Mouse (Mus musculus) G1E (cell line): ENCODE measurements at regions not wholly inside any gene's neighbourhood (a gene's known extent, or its start where the extent isn't known, plus 50 kb on each side); places are given as distances from the start of the nearest gene placed in this dataset.

Source experiments
- ATAC-seq: 2 replicates; pipeline ENCODE4 v1.8.0; 2016; ENCODE audit warnings: mild to moderate bottlenecking; ENCODE audit not compliant: insufficient number of reproducible peaks, poor library complexity, low FRiP score, severe bottlenecking; ENCODE audit errors: extremely low read depth
- DNase-seq: peaks from one replicate; pipeline ENCODE4 v3.0.0; 2012; ENCODE audit warnings: low spot score
- H3K27me3 ChIP-seq: 2 replicates; pipeline ENCODE4 v1.6.1; 2012; ENCODE audit warnings: mild to moderate bottlenecking, low read length, inconsistent platforms; ENCODE audit not compliant: insufficient read depth
- H3K36me3 ChIP-seq: replicated peaks from 2 replicates; pipeline ENCODE3; 2012; ENCODE audit warnings: mild to moderate bottlenecking, inconsistent platforms
- H3K4me1 ChIP-seq: 2 replicates; pipeline ENCODE4 v1.6.1; 2012; ENCODE audit warnings: low read depth, low read length, inconsistent platforms, mixed read lengths; ENCODE audit not compliant: insufficient read depth
- H3K4me3 ChIP-seq: 2 replicates; pipeline ENCODE4 v1.5.1; 2012; ENCODE audit warnings: low read depth, mild to moderate bottlenecking, inconsistent platforms, low read length, moderate library complexity, mixed read lengths
- H3K9me3 ChIP-seq: replicated peaks from 2 replicates; pipeline ENCODE4 v1.6.1; 2012; ENCODE audit warnings: inconsistent platforms
- CTCF ChIP-seq: IDR thresholded peaks from 2 replicates; pipeline ENCODE4 v1.5.1; 2012; ENCODE audit warnings: low read depth, low read length, inconsistent platforms, mixed read lengths
- GATA1 ChIP-seq: IDR thresholded peaks from 2 replicates; pipeline ENCODE4 v1.6.1; 2012; ENCODE audit warnings: borderline replicate concordance, low read length, inconsistent platforms, mixed read lengths
- GATA2 ChIP-seq: IDR thresholded peaks from 2 replicates; pipeline ENCODE4 v1.6.1; 2012; ENCODE audit warnings: low read depth, low read length, inconsistent platforms, borderline replicate concordance
- POLR2AphosphoS5 ChIP-seq: IDR thresholded peaks from 2 replicates; pipeline ENCODE4 v1.6.1; 2012; ENCODE audit warnings: low read depth, low read length, inconsistent platforms; ENCODE audit not compliant: insufficient replicate concordance
- TAL1 ChIP-seq: conservative IDR thresholded peaks from 2 replicates; pipeline ENCODE4 v1.6.1; 2012; ENCODE audit warnings: low read depth, low read length, inconsistent platforms, mixed read lengths

GRCm38 (mm10) chr9:98791709-98792108 lies 50.6 kb upstream of the Prr23a1 start:
- Histone ChIP-seq H3K4me3 (no peak overlapping the region), H3K36me3 (no peaks in the 10 kb centered on the region), H3K27me3 (no peaks in the 10 kb centered on the region), H3K9me3 (peaks cover 16% of the 10 kb centered on the region), H3K4me1 (no peaks in the 10 kb centered on the region)
- no peak for DNase-seq
- no peak for ATAC-seq
- TF ChIP-seq TAL1: no peak
- TF ChIP-seq CTCF: no peak
- TF ChIP-seq GATA2: no peak

GRCm38 (mm10) chr9:98773651-98774185 lies 68.6 kb upstream of the Prr23a1 start:
- peaks cover 30% of the 10 kb centered on the region for H3K9me3 ChIP-seq
- H3K4me1 ChIP-seq: no peaks in the 10 kb centered on the region
- no peaks in the 10 kb centered on the region for H3K36me3 ChIP-seq
- DNase-seq (no peak), ATAC-seq (no peak)
- H3K4me3 ChIP-seq: no peak overlapping the region
- no peaks in the 10 kb centered on the region for H3K27me3 ChIP-seq
- TF ChIP-seq GATA2 (no peak), CTCF (no peak), TAL1 (no peak), POLR2AphosphoS5 (no peak), GATA1 (no peak)

DNA sequence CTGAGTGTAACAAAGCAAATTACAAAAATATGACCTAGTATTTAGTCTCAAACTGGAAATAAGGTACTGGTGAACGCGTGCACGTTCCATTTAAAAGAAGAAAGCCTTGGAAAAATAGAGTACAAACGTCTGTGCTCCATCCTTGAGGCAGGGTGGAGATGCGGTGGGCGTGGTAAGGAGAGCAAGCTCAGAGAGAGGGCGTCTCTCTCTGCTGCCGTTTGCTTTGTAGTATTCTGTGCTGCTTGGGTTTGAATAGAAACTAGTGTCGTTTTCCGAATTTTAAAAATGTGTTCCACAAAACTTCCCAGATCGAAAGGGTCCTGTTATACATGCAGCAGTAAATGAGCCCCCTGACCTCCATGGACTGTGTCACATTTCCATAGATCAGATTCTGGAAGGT lies 69.1 kb upstream of the Prr23a1 start:
- peaks cover 25% of the 10 kb centered on the region for H3K9me3 ChIP-seq
- H3K4me1 ChIP-seq: no peaks in the 10 kb centered on the region
- TF ChIP-seq CTCF (no peak), GATA1 (no peak), POLR2AphosphoS5 (no peak), GATA2 (no peak), TAL1 (no peak)
- no peaks in the 10 kb centered on the region for H3K27me3 ChIP-seq
- no peak for ATAC-seq
- H3K4me3 ChIP-seq: no peak overlapping the region
- no peak for DNase-seq
- H3K36me3 ChIP-seq: no peaks in the 10 kb centered on the region

DNA sequence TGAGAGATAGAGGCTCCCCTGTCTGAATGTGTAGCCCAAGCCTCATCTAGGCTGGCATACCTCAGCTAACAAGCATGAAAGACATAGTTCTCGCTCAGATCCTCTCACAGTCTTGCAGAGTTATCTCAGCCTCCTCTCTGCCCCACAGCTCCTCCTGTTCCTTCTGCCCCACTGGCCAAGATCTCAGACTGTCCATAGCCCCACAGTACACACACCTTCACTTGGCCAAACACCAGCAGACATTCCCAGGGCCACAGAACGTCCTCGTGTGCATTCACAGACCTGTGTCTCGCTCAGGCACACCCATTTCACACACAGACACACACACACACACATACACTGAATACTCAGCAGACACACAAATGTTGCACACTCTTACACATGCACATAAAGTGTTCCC lies 87.5 kb upstream of the Prr23a1 start:
- Histone ChIP-seq H3K27me3 (no peaks in the 10 kb centered on the region), H3K4me3 (no peak overlapping the region), H3K9me3 (peaks cover 49% of the 10 kb centered on the region), H3K4me1 (no peaks in the 10 kb centered on the region), H3K36me3 (no peaks in the 10 kb centered on the region)
- ATAC-seq (no peak), DNase-seq (no peak)
- TF ChIP-seq POLR2AphosphoS5 (no peak), TAL1 (no peak), GATA2 (no peak), CTCF (no peak), GATA1 (no peak)

GRCm38 (mm10) chr9:98753356-98753953 lies 88.8 kb upstream of the Prr23a1 start:
- Histone ChIP-seq H3K9me3 (peaks cover 49% of the 10 kb centered on the region), H3K4me3 (no peak overlapping the region), H3K36me3 (no peaks in the 10 kb centered on the region), H3K27me3 (no peaks in the 10 kb centered on the region), H3K4me1 (no peaks in the 10 kb centered on the region)
- DNase-seq (no peak), ATAC-seq (no peak)
- no peak for TF ChIP-seq TAL1
- no peak for TF ChIP-seq CTCF

DNA sequence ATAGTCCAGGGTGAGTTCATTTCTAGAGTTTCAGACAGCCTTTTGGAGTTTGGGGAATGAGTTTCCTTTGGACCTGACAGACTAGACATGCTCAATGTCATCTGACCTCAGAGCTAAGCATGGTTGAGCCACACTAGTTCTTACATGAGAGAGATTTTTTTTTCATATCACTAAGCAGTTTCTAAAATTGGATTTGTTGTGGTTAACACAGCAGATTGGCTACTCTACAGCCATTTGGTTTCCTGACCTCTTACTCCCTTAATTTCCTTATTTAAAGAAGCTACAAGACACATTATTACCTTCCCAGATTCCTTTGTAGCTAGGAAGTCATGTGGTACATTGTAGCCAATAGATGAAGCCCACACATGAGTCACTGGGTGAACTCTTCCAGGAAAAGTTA lies 98.5 kb upstream of the Prr23a1 start:
- DNase-seq (no peak), ATAC-seq (no peak)
- Histone ChIP-seq H3K36me3 (no peaks in the 10 kb centered on the region), H3K27me3 (no peaks in the 10 kb centered on the region), H3K9me3 (peaks cover 17% of the 10 kb centered on the region), H3K4me1 (no peaks in the 10 kb centered on the region), H3K4me3 (no peak overlapping the region)
- no peak for TF ChIP-seq POLR2AphosphoS5
- TF ChIP-seq CTCF: no peak
- no peak for TF ChIP-seq GATA1
- no peak for TF ChIP-seq GATA2
- no peak for TF ChIP-seq TAL1

DNA sequence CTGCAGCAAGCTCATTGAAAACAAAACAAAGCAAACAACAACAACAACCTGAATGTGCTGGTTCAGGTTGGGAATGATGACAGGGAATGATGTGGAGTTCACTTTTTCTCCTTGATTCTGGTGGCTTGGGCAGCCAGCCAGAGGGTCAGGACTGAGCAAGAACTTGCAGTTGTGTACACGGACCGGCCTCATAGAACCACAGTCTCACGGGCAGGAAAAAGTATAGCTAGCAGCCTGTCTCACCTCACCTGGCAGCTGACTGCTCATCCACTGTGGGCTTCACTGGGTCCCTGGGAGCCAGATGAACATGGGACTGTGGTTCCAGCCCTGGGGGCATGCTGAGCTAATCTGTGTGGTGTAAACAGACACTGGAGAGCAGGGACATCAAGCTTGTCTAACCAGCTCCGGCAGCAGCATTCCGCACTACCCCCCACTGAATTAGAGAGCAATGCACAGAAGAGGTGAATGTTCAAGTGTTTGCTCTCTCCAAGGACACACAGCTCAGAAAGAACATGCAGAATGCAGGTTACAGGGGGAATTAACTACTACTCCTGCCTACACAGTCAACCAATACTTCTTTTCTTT lies 114.9 kb upstream of the Prr23a1 start:
- ATAC-seq (no peak), DNase-seq (no peak)
- TF ChIP-seq GATA1 (no peak), GATA2 (no peak)
- Histone ChIP-seq H3K27me3 (no peaks in the 10 kb centered on the region), H3K4me3 (no peak overlapping the region), H3K36me3 (no peaks in the 10 kb centered on the region), H3K9me3 (peaks cover 26% of the 10 kb centered on the region), H3K4me1 (no peaks in the 10 kb centered on the region)
